Mouse (Mus musculus): ENCODE results near the gene Nqo2. TPM values are rescaled to one million over a fixed set of nuclear protein-coding genes. Genes with fewer than 3 reads are reported as not detected.

Gene Nqo2
- polyA plus RNA-seq, 1 experiment from 2014 or later, result 26.2 TPM

Other genes with a start within 250 kb of the Nqo2 start
- not detected in 2 replicates for gene Serpinb6e, start 121.3 kb upstream of the Nqo2 start, polyA plus RNA-seq (2015; fragmentation: Nextera tagmentation; extraction: Ambion mirVana)
- gene Serpinb6c, start 59.0 kb upstream of the Nqo2 start, polyA plus RNA-seq (2015; fragmentation: Nextera tagmentation; extraction: Ambion mirVana), result 0.19 and 0.32 TPM in 2 replicates
- 18.3 and 18.6 TPM in 2 replicates for gene Ripk1, start 37.7 kb downstream of the Nqo2 start, polyA plus RNA-seq (2015; fragmentation: Nextera tagmentation; extraction: Ambion mirVana)
- gene Serpinb6a, start 38.1 kb downstream of the Nqo2 start, polyA plus RNA-seq (2015; fragmentation: Nextera tagmentation; extraction: Ambion mirVana), result 58.8 and 70.9 TPM in 2 replicates
- gene Bphl, start 72.9 kb downstream of the Nqo2 start, polyA plus RNA-seq (2015; fragmentation: Nextera tagmentation; extraction: Ambion mirVana), result 66.7 and 72.2 TPM in 2 replicates
- 102 and 132 TPM in 2 replicates for gene Tubb2a, start 113.3 kb downstream of the Nqo2 start, polyA plus RNA-seq (2015; fragmentation: Nextera tagmentation; extraction: Ambion mirVana)
- 29.3 and 36.6 TPM in 2 replicates for gene Tubb2b, start 165.8 kb downstream of the Nqo2 start, polyA plus RNA-seq (2015; fragmentation: Nextera tagmentation; extraction: Ambion mirVana)
- gene Psmg4, start 198.3 kb downstream of the Nqo2 start, polyA plus RNA-seq (2015; fragmentation: Nextera tagmentation; extraction: Ambion mirVana), result 79.0 and 88.7 TPM in 2 replicates

Measured in kidney, embryonic 15.5 days (tissue).